Mouse (Mus musculus): ENCODE measurements around the gene Cntn1. TPM values are rescaled to one million over a fixed set of nuclear protein-coding genes. Genes with fewer than 3 reads are reported as not detected.

Cntn1 gene
- polyA plus RNA-seq, 1 experiment from 2014 or later = 16.7 TPM

DNA sequence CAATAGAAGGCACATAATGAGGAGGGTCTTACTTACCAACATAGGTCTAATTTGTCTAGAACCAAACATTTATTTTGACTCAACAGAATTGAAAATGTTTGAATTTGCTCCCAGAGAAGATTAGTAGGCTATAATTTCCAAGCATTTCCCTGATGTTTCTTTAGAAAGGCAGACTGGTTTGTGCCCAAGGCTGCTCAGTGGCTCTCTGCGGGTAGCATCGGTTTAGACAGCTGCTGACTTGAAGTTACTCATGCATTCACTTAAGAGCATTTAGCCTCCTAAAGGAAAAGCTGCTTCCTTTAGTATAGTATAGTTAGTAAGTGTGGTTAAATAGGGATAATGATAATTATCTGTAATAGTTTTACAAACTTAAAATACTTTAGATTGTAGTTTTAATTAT is 104.0 kb downstream of the Cntn1 start:
- no peak overlapping the region for H3K9ac ChIP-seq (replicated peaks)
- H3K9me3 ChIP-seq = no peaks in the 10 kb centered on the region
- H3K4me3 ChIP-seq (replicated peaks) = no peak overlapping the region
- no peaks in the 10 kb centered on the region for H3K27me3 ChIP-seq
- no peaks in the 10 kb centered on the region for H3K36me3 ChIP-seq
- ATAC-seq = no peak
- 31% methylated on average over 2 of the region's 2 CpGs for WGBS
- H3K4me1 ChIP-seq (replicated peaks) = no peaks in the 10 kb centered on the region
- no peak overlapping the region for H3K27ac ChIP-seq
- no peak overlapping the region for H3K4me2 ChIP-seq (replicated peaks)

GRCm38 (mm10) chr15:92160855-92161162 is 109.8 kb downstream of the Cntn1 start:
- H3K4me2 ChIP-seq (replicated peaks) = peak overlapping the region; percentile 56
- H3K27me3 ChIP-seq = no peaks in the 10 kb centered on the region
- H3K9me3 ChIP-seq = no peaks in the 10 kb centered on the region
- 42% methylated on average over 10 of the region's 10 CpGs for WGBS
- H3K4me1 ChIP-seq (replicated peaks) = peaks cover 15% of the 10 kb centered on the region
- H3K9ac ChIP-seq (replicated peaks) = peak overlapping the region; percentile 43
- peak overlapping the region; percentile 38 for H3K4me3 ChIP-seq (replicated peaks)
- peak overlapping the region; percentile 85 for H3K27ac ChIP-seq
- H3K36me3 ChIP-seq = no peaks in the 10 kb centered on the region
- no peak; the same call in 1 of the 2 replicates for ATAC-seq

DNA sequence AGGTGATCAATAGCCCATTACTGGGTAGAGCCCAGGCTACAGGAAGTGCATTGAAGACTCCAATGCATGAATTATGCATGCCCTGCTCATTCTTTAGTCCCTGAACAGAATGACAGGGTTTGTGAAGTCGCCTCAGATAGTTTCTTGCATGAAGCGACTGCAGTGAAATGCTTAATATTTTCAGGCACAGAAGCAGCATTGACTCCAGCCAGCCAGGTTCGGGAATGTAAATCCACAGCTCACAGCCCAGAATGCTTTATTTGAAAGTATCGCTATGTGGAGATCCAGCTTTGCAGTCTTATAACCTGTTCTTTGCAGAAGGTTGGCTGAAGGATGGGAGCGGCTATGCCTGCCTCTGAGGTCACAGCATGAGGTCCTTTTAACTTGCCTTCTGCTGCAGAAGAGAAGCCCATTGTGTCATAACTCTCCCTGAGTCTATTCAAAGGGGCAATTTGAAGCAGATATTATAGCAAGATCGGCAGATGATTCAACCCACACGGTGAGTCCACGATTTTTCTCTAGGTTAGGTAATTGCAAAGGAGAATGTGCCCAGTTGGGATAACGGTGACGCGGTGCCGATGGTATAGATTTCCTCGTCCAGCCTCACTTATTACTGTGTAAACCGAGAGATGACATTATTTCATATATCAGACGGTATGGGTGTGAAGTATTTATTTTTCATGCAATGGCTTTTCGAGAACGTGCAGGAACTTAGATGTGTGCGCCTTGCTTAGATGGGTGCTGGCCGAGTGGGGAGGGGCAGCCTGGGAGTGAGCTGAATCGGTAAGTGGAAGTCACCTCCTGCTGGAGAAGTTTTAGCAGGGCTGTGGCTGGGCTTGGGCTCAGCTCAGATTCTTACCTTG is 110.4 kb downstream of the Cntn1 start:
- Histone ChIP-seq H3K36me3 (no peaks in the 10 kb centered on the region), H3K27me3 (no peaks in the 10 kb centered on the region), H3K9ac (replicated peaks) (peak overlapping the region; percentile 43), H3K9me3 (no peaks in the 10 kb centered on the region), H3K4me3 (replicated peaks) (peak overlapping the region; percentile 38), H3K27ac (peak overlapping the region; percentile 85), H3K4me1 (replicated peaks) (peaks cover 15% of the 10 kb centered on the region), H3K4me2 (replicated peaks) (peak overlapping the region; percentile 56)
- 23% methylated on average over 20 of the region's 20 CpGs for WGBS
- ATAC-seq = peak; percentile 95

- no peaks in the 10 kb centered on the region for H3K27me3 ChIP-seq
- ATAC-seq = no peak
- H3K9me3 ChIP-seq = no peaks in the 10 kb centered on the region
- peak overlapping the region; percentile 33 for H3K4me2 ChIP-seq (replicated peaks)
- no peak overlapping the region for H3K9ac ChIP-seq (replicated peaks)
- no peak overlapping the region for H3K27ac ChIP-seq
- peaks cover 15% of the 10 kb centered on the region for H3K4me1 ChIP-seq (replicated peaks)
- 61% methylated on average over 4 of the region's 4 CpGs for WGBS
- 0 out of 2 replicates have a peak overlapping the region, but pooled peaks have one; percentile 1 for H3K4me3 ChIP-seq (replicated peaks)
- no peaks in the 10 kb centered on the region for H3K36me3 ChIP-seq
Observed at GRCm38 (mm10) chr15:92162835-92163234, 111.9 kb downstream of the Cntn1 start.

DNA sequence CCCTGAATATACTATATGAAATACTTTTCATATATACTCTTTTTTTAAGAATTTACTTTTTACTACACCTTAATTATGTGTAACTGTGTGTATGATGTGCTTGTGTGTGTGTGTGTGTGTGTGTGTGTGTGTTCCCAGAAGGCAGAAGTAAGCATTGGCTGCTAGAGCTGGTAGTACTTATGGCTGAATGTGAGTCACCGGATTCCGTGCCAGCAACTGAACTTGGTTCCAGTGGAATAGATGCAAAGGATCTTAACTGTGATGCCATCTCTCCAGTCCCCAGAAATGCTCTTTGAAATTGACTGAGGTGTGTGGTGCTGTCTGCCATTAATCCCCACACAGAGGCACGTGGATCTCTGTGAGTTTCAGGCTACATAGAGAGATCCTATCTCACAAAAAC is 113.2 kb downstream of the Cntn1 start:
- ATAC-seq = no peak
- H3K9ac ChIP-seq (replicated peaks) = no peak overlapping the region
- H3K27ac ChIP-seq = no peak overlapping the region
- WGBS = 86% methylated on average over 3 of the region's 3 CpGs
- peaks cover 15% of the 10 kb centered on the region for H3K4me1 ChIP-seq (replicated peaks)
- H3K4me3 ChIP-seq (replicated peaks) = no peak overlapping the region
- H3K4me2 ChIP-seq (replicated peaks) = no peak overlapping the region
- no peaks in the 10 kb centered on the region for H3K9me3 ChIP-seq
- no peaks in the 10 kb centered on the region for H3K36me3 ChIP-seq
- H3K27me3 ChIP-seq = no peaks in the 10 kb centered on the region

- Histone ChIP-seq H3K36me3 (no peaks in the 10 kb centered on the region), H3K4me1 (replicated peaks) (peaks cover 5% of the 10 kb centered on the region; the same call in 1 of the 2 replicates), H3K4me3 (replicated peaks) (no peak overlapping the region), H3K27me3 (no peaks in the 10 kb centered on the region), H3K9ac (replicated peaks) (no peak overlapping the region), H3K9me3 (no peaks in the 10 kb centered on the region), H3K4me2 (replicated peaks) (no peak overlapping the region), H3K27ac (no peak overlapping the region)
- 88% methylated on average over 5 of the region's 5 CpGs for WGBS
- ATAC-seq = no peak
Observed at GRCm38 (mm10) chr15:92166266-92166665, 115.3 kb downstream of the Cntn1 start.

DNA sequence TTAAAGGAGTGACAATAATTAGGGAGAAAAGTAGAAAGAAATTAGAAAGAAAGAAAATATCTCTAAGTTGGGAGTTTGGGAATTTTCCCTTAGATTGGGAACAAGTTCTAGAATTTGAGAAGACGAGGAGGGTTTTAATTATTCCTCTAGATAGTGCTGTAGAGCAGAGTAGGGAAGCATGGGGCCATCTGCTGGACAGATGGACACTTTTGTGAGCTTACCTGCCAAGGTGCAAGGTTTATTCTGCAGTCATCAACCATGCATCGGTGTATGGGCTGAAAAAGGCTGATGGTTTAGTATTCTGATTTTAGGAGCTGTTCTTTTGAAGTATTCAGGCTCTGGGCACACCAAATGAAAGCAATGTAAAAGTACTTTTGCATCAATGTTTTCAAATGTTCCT is 124.8 kb downstream of the Cntn1 start:
- WGBS = 82% methylated on average over 2 of the region's 2 CpGs
- H3K4me3 ChIP-seq (replicated peaks) = no peak overlapping the region
- no peak overlapping the region for H3K9ac ChIP-seq (replicated peaks)
- H3K9me3 ChIP-seq = no peaks in the 10 kb centered on the region
- H3K36me3 ChIP-seq = no peaks in the 10 kb centered on the region
- no peaks in the 10 kb centered on the region for H3K27me3 ChIP-seq
- no peaks in the 10 kb centered on the region for H3K4me1 ChIP-seq (replicated peaks)
- no peak for ATAC-seq
- H3K4me2 ChIP-seq (replicated peaks) = no peak overlapping the region
- no peak overlapping the region for H3K27ac ChIP-seq

DNA sequence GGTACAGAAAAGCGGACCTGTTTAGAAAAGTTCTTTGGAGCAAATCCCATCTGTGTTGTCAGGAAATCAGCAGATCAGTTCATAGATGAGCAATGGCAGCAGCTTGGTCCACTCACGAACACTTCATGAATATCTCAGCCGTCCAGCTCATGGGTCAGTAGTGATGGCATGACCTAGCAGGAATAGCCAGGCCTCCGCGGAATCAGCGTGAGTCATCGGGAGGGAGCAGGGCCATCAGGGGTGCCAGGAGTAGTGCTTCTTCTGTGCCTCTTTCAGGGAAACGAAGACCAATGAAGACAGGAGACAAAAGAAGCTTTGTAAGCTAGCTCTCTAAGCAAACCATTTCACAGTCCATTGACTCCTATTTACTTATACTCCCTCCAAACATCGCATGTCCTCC is 126.4 kb downstream of the Cntn1 start:
- ATAC-seq = no peak

DNA sequence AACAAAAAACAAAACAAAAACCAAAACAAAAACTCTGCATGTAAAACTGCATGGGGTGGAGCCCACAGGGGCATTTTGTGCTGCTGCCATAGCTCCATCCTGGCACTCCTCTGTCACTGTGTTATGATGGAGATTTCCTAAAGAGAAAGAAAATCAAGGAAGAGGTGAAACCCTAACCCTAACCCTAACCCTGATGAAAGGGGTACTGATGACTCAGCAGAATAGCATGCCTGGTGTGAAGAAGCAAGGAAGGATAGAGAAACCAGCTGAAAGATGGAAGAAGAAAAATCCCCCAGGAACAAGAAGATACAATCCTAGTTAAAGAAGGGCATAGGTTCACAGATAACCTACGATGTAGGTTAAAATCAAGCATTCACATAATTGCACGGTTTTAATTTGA is 134.5 kb downstream of the Cntn1 start:
- H3K4me3 ChIP-seq (replicated peaks) = no peak overlapping the region
- no peak overlapping the region for H3K27ac ChIP-seq
- no peak for ATAC-seq
- H3K36me3 ChIP-seq = no peaks in the 10 kb centered on the region
- WGBS = 90% methylated on average over 2 of the region's 2 CpGs
- H3K27me3 ChIP-seq = no peaks in the 10 kb centered on the region
- H3K4me2 ChIP-seq (replicated peaks) = no peak overlapping the region
- H3K9ac ChIP-seq (replicated peaks) = no peak overlapping the region
- H3K9me3 ChIP-seq = no peaks in the 10 kb centered on the region
- no peaks in the 10 kb centered on the region for H3K4me1 ChIP-seq (replicated peaks)

More for the DNA sequence above, 126.4 kb downstream of the Cntn1 start:
- no peaks in the 10 kb centered on the region for H3K4me1 ChIP-seq (replicated peaks)
- no peak overlapping the region for H3K27ac ChIP-seq
- no peak overlapping the region for H3K4me3 ChIP-seq (replicated peaks)
- no peak overlapping the region for H3K4me2 ChIP-seq (replicated peaks)
- H3K9me3 ChIP-seq = no peaks in the 10 kb centered on the region
- 67% methylated on average over 9 of the region's 9 CpGs for WGBS
- H3K27me3 ChIP-seq = no peaks in the 10 kb centered on the region
- H3K9ac ChIP-seq (replicated peaks) = no peak overlapping the region
- H3K36me3 ChIP-seq = no peaks in the 10 kb centered on the region

DNA sequence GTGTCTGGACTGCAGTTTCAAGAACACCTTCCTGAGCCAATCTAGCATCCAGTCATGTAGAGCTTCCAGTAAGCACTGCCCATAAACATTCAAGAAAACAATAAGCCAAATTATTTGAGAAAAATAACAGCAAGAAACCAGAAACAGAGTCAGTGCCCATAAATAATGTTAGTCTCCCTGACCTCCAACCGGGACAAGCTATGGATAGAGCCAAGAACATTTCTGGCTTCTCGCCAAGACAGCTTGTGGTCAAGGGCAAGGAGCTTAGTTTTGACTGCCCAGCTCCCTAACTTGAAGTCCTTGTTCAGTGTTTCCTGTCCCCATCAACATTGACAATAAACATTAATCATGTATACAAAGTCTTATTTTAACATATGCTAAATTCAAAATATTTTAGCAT is 139.0 kb downstream of the Cntn1 start:
- no peak for ATAC-seq
- no peak overlapping the region for H3K27ac ChIP-seq
- no peaks in the 10 kb centered on the region for H3K27me3 ChIP-seq
- H3K9ac ChIP-seq (replicated peaks) = no peak overlapping the region
- WGBS = 86% methylated on average over 2 of the region's 2 CpGs
- H3K4me3 ChIP-seq (replicated peaks) = no peak overlapping the region
- no peaks in the 10 kb centered on the region for H3K4me1 ChIP-seq (replicated peaks)
- no peak overlapping the region for H3K4me2 ChIP-seq (replicated peaks)
- H3K36me3 ChIP-seq = no peaks in the 10 kb centered on the region
- 0 out of 2 replicates have a peak, but pooled peaks cover 3% of the 10 kb centered on the region for H3K9me3 ChIP-seq

DNA sequence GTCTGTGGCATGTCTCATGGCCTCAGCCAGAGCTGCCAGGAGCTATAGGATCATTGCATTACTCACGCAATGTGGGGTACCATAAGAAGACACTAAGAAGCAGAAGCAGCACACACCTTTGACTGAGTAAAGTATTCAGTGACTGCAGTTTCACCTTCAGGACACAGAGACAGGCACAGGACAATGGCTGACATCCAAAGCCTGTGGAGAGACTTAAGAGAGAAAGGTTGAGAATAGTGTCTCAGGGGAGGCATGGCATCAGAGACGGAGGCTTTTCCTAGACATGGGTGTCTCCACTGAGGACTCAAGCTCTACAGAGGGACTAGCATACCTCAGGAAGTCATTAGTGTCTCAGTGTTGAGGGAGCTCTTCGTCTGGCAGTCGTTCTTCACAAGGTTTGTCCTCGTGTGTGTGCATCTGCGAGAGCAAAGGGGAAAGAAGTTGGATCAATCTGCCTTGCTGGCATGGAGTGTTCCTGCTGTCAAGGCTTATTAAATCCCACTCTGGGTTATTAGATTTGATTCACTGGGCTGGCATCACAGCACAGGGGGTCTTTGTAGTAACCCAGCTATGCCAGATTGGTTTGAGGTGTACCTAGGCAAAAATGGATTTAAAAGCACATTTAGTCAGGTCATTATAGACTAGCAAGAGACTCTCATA is 149.5 kb downstream of the Cntn1 start:
- Histone ChIP-seq H3K9ac (replicated peaks) (no peak overlapping the region), H3K4me1 (replicated peaks) (no peaks in the 10 kb centered on the region), H3K27ac (no peak overlapping the region), H3K36me3 (no peaks in the 10 kb centered on the region), H3K9me3 (no peaks in the 10 kb centered on the region), H3K4me2 (replicated peaks) (no peak overlapping the region), H3K4me3 (replicated peaks) (no peak overlapping the region), H3K27me3 (no peaks in the 10 kb centered on the region)
- 72% methylated on average over 6 of the region's 6 CpGs for whole genome bisulfite sequencing
- no peak for ATAC-seq

DNA sequence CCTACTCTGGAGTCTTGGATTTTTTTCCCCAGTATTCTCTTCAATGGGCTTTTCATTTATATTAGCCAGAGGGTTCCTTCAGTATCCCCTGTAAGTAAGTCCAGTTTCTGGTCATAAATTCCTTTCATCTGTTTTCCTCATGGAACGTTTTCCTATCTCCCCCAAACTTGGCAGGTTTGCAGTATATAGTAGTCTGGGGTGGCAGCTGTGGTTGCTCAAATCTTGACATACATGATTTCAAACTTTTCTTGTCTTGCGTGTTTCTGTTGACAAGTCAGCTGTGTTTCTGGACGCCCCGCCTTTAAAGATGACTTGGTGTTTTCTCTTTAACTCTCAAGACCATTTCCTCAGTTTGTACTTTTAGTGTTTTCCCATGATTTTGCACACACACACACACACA is 155.7 kb downstream of the Cntn1 start:
- Histone ChIP-seq H3K9ac (replicated peaks) (no peak overlapping the region), H3K4me3 (replicated peaks) (no peak overlapping the region), H3K4me1 (replicated peaks) (no peaks in the 10 kb centered on the region), H3K9me3 (no peaks in the 10 kb centered on the region), H3K36me3 (no peaks in the 10 kb centered on the region), H3K27ac (no peak overlapping the region), H3K27me3 (no peaks in the 10 kb centered on the region), H3K4me2 (replicated peaks) (no peak overlapping the region)
- ATAC-seq = no peak
- 82% methylated on average over 4 of the region's 4 CpGs for WGBS
